Mouse (Mus musculus): ENCODE measurements at regions not wholly inside any gene's neighbourhood (a gene's known extent, or its start where the extent isn't known, plus 50 kb on each side); places are given as distances from the start of the nearest gene placed in this dataset.
A peak's percentile ranks its signal among the peaks of the same experiment; 100 is the strongest.
"Not testable (repeated sequence)": the region's sequence is repeated elsewhere in the genome, so short reads cannot be mapped to it uniquely, and the experiment has no call there.

DNA sequence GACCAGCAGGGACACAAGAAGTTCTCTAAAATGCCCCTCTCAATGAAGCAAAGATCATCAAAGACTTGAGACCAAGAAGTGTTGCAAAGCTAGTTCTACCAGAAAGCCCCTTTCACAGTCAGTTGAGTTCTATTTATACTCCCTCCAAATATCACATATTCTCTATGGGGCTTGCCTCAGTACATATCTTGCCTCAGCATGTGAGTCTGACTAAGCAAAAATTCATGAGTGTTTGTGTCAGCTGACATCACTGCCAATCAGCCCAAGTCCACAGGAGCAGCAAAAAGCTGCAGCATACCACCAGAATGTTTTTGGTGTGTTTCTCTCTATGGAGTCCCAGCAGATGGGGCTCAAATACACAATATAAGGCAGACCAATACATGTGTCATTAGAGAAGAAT, 631.6 kb downstream of the Rpia start:
- no peak for ATAC-seq

DNA sequence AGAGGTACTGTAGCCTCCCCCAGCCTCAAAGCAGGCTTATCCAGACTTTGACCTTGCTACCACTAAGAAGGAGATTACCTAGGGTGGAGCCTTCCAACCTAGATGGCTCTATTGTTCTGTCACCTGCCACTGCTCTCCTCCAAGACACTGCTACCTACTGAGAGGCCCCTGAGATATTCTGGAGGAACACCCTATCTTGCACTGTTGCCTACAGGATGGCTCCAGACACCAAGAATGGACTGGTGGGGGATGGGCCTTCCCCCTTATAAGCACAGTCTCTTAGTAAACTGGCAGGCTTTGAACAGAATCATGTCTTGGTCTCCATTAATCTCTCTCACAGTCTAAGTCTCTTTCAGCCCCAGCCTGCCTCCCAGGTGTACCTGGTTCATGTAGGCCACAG, 636.3 kb downstream of the Rpia start:
- ATAC-seq: not testable (repeated sequence)

DNA sequence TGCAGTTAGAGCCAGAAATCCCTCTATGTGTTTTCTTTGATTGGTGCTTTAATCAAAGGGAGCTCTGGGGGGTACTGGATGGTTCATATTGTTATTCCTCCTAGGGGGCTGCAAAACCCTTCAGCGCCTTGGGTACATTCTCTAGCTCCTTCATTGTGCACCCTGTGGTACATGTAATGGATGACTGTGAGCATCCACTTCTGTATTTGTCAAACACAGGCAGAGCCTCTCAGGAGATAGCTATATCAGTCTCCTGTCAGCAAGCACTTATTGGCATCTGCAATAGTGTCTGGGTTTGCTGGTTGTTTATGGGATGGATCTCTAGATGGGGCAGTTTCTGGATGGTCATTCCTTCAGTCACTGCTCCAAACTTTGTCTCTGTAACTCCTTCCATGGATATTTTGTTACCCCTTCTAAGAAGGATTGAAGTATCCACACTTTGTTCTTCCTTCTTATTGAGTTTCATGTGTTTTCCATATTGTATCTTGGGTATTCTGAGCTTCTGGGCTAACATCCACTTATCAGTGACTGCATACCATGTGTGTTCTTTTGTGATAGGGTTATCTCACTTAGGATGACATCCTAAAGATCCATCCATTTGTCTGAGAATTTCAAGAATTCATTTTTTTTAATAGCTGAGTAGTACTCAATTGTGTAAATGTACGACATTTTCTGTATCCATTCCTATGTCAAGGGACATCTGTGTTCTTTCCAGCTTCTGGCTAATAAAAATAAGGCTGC, 640.8 kb downstream of the Rpia start:
- ATAC-seq: not testable (repeated sequence)

DNA sequence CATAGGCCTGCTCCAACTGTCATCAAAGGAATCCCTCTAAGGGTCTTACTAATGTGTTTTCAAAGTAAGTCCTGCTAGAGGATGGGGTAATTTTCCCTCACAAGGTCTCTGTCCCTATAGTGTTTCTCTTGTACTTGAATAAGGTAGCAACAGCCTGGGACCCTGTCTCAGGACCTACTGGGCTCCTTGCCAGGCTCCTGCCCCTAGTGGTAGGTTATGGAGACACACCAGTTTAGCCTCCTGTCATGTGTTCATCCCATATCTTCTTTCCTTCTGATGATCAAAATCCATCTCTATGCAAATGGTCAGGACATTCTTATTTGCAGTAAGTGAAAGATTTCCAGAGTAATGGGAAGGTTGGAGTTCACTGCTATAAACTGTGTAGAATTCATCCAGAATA, 645.0 kb downstream of the Rpia start:
- no peak for ATAC-seq

DNA sequence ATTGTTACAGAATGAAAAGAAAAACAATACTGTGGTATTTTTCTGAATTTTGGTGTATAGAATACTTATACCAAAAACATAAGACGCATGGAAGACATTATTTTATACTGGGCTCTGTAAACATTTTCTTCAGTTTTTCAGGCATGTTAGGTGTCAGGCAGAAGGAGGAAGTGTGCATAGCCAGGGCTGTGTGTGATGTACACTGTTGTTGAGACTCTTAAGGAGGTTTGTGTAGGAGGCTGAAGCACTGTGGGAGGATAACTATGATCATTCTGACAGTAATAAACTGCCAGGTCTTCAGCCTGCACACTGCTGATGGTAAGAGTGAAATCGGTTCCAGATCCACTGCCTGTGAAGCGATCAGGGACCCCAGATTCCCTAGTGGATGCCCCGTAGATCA, 648.7 kb downstream of the Rpia start:
- ATAC-seq: not testable (repeated sequence)

DNA sequence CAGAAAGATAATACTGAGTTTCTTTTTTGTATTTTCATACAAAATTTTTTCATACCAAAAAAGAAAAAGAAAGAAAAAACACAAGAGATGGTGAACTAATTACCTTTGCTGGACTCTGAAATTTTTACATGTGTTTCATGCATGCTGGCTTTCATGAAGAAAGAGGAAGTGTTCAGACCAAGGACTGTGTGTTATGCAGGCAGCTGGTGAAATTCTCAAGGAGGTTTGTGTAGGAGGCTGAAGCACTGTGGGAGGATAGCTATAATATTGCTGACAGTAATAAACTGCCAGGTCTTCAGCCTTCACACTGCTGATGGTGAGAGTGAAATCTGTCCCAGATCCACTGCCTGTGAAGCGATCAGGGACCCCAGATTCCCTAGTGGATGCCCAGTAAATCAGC, 675.2 kb downstream of the Rpia start:
- ATAC-seq: no peak

DNA sequence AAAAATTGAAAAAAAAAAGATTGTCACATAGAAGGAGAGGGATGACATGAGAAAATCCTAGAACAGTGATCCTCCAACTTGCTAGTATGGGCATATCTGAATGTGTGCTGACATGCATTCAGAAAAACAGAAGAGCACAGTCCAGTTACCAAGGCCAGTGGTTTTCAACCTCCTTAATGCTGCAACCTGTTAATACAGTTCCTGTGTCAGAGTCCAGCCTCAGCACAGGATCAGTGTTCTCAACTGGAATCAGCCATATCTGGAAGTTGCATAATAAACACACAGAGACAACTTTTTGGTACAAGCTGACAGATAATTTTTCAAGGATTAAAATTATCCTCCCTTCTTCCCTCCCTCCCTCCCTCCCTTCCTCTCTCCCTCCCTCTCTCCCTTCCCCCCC, 680.1 kb downstream of the Rpia start:
- ATAC-seq: no peak

DNA sequence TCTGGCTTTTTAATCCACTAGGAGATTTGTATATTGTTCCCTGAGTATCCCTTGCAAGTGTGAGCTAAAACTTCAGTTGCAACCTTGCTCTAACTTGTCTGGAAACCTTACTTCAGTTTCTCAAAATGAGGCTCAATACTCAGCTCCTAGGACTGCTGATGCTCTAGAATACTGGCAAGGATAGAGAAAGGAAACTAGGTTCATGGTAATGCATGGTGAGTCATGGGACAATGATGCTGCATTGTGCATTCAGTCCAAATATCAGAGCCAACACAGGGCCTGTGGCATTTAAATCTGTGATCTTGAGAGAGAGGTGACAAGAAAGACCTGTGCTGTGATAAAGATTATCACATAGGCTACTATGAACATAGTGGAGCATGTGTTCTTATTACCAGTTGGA, 682.6 kb downstream of the Rpia start:
- ATAC-seq: not testable (repeated sequence)

DNA sequence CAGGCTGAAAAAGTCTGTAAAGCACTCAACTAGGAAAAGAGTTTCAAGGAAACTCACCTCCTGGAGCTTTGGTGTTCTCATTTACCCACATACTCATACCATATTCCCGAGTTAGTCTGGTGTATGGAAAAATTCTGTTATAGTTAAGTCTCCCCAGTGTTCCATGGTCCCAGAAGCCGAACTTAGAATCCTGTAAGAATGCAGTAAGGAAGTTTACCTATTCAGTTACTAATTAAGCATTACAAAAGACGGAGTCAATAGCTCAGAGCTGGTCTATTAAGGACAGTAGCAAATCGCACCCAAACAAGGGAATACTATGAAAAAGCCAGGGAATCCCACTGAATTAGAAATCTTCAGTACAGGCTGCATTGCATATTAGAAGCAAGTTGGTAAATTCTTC, 688.3 kb downstream of the Rpia start:
- ATAC-seq: no peak

DNA sequence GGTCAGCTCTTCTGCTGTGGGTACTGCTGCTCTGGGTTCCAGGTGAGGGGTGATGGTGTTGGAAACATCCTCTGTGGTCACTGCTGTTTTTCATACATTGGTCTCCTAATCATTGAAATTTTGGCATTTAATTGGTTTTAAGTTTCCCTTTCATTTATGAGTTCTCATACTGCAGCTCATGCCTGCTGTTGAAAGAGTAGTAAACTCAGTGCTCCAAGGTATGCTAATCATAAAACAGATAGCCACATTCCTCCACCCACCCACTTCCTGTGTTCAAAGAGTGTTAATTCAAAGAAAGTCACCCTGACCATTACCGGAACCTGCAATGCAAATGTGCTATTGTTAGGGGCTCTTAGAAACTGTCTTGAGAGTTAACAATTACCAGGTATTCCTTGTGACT, 688.9 kb downstream of the Rpia start:
- peak; percentile 84 for ATAC-seq

DNA sequence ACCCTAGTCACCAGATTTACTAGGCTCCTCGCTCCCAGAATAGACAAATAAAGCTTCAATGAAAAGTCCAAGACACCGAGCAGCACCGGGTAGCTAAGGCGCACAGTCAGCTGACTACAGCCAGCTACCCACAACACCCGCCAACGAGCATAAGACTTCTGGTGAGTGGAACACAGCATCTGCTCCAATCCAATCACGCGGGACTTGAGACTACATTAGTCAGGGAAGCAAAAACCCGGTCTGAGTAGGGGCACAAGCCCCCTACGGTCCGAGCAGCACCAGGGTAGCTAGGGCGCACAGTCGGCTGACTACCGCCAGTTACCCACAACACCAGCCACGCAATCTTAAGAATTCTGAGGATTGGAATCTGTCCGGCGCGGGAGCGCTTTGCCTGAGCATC, 704.0 kb downstream of the Rpia start:
- no peak for ATAC-seq

DNA sequence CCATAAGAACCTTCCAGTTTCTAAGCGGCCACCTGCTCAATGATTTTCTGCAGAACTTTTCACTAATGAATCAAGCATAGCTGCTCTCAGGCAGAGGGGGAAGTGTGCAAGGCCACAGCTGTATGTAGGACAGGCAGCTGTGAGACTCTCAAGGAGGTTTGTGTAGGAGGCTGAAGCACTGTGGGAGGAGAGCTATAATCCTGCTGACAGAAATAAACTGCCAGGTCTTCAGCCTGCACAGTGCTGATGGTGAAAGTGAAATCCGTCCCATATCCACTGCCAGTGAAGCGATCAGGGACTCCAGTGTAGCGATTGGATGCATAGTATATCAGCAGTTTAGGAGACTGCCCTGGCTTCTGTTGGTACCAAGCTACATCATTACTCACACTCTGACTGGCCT, 718.2 kb downstream of the Rpia start:
- ATAC-seq: no peak

DNA sequence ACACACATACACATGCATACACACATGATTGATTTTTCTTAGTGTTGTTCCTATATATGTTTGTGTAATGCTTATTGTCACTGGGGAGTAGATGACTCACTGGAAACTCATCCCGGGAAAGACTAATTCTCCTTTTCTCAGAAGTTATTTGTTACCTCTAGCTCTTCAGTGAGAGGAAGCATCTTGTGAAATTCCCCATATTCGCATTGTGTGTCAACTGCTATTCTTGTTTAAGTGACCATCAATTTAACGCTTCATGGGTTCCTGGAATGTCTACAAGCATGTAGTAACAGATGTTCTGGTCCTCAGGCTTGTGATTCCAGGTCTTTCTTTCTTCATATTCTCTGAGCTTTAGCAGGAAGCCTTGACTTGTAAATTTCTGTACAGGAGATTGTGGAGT, 720.0 kb downstream of the Rpia start:
- ATAC-seq: no peak

DNA sequence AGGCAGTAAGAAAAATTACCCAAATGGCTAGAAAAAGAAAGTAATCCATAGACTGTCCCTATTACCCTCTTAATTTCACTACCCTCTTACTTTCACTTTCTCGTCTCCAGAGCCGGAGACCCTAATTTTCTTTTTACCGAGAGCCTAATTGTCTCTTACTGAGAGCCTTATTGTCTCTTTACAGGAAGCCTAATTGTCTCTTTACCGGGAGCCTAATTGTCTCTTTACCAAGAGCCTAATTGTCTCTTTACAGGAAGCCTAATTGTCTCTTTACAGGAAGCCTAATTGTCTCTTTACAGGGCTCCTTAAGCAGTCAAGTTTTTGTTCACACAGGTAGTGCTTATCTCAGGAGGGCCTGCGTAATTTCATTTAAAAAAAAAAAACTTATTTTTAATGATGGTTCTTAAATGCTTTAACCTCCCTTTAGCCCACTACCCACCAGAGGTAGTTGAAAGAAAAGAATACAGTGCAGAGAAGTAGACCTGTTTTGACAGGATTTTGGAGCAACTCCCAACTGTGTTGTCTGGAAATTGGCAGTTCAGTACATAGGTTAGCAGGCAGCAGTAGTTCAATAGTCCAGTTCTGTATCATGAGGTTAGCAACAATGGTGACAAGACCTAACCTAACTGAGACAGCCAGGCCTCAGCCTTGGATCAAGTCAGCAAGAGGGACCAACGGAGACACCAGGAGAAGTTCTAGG, 724.2 kb downstream of the Rpia start:
- no peak for ATAC-seq

DNA sequence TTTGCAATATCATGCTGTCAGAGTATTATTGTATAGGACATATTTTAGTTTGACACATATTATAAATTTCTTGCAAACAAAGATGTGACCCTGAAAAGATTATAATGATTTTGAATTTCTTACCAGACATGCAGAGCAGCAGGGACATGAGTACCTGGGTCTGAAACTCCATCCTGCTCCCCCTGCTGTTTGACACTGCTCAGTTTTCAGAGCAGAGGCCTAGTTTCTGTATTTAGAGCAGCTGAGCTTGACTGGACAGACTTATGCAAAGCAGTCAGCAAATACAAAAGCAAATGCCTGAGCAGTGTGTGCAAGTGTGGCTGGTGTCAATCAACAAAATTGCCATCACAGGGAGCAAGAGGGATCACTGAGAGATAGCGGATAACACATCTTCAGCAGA, 733.0 kb downstream of the Rpia start:
- no peak for ATAC-seq

DNA sequence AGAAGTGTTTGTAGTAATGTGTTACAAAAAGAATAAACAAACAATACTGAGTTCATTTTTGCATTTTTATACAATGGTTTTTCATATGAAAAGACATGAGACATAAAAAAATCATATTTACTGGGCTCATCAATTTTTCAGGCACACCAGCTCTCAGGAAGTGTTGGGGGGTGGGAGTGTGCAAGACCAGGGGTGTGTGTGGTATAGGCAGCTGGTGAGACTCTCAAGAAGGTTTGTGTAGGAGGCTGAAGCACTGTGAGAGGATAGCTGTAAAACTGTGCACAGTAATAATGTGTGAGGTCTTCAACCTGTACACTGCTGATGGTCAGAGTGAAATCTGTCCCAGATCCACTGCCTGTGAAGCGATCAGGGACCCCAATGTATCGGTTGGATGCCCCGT, 733.7 kb downstream of the Rpia start:
- ATAC-seq: no peak

DNA sequence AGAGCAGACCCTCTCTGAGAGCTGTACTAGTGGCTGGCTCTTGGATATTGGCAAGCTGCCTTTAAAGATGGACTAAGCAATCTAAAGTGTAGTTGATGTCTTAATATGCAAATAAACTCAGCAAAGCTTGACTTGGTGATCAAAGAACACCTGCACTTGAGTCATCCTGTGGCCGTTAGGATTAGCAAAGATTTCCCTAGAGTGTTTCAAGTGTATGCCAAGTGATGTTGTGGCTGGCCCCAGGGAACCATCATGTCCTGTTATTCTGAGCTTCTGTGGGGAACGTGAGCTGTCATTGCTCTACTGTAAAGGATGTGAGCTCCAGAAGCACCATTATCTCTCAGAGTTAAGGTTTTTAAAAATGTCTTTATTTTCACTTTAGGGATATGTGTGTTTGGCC, 751.1 kb downstream of the Rpia start:
- no peak for ATAC-seq

DNA sequence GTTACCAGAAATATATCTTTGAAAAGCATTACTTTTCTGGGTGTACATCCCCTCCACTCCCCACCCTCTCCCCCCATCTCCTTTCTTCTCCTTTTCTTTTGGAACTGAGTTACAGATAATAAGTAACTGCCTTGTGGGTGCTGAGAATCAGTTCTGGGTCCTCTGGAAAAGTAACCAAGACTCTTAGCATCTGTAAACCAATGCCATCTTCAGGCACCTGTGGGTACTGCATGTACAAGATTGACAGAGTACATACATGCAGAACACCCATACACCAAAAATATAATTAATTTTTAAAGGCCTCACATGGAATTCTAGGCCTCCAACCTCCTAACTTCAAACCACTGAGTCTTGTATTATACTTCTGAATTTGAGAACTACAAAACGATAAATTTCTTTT, 758.4 kb downstream of the Rpia start:
- no peak for ATAC-seq

DNA sequence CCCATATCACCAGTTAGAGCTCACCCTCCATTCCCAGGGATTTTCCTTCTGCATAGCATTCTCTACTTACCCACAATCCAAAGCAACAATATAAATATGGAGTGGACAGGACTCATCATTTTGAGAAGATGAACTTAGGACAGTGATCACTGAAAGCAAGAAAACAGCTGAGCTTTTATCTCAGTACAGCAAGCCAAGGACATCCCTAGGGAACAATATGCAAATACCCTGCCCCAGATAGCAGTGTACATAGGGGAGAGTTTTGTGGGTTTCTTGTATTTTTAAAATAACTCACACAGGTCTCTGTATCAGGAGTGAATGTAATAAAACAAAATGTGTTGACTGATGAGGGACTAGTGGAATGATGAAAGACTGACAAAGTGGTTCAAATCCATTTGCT, 780.5 kb downstream of the Rpia start:
- ATAC-seq: no peak

All from activated CD4-positive, CD25-positive, alpha-beta regulatory T cell, adult 4 months (primary cell).